Mouse (Mus musculus): ENCODE measurements at regions not wholly inside any gene's neighbourhood (a gene's known extent, or its start where the extent isn't known, plus 50 kb on each side); places are given as distances from the start of the nearest gene placed in this dataset.

- no peak for DNase-seq
Observed at GRCm38 (mm10) chr9:89532435-89532834, 90.5 kb downstream of the Minar1 start.

GRCm38 (mm10) chr9:89524137-89524536 lies 98.8 kb downstream of the Minar1 start:
- no peak for DNase-seq

DNA sequence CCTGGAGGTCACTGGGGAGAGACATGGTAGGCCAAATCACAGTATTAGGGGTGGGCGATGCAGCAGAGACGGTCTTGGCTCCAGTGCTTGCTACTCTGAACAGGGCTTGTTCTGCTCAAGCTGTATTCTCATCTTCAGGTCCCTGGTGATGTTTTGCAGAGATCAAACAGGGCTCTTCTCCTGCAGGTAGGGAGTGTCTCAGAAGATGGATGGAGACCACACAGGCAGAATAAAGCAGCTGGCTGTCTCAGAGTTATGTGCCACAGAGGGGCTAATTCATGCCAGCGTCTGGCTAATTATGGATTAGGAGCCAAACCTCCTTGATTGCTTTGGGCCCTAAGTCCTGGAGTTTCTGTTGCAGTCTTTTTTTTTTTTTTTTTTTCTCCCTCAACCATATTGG lies 99.2 kb downstream of the Minar1 start:
- no peak for DNase-seq

DNA sequence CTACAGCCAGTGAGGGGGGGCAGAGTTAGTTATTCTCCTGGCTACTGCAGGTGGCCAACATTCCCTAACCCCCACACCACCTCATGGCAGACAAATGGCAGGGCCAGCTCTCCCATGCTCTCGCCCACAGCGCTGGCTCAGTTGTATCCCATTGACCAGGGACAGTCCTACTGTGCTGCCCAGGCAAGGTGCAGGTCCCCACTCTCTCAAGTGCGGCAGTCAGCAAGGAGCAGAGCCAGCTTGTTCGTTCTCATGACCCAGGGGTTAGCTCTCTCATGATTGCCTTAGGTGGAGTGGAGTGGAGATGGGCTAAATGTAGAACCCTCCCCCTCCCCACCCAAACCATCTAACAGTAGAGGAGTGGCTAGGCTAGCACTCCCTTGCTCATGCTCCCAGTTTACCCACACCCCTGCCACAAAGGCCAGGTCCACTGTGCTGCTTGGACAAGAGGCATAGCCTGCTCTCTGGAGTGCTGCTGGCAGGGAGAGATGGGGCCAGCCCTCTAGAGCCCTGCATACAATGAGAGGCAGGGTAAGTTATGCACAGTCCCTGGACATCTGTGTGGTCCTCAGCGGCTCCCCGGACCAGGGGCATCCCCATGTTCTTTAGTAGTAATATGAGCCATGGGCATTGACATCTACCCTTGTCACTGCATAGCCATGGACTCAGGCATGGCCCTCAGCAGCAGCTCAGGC lies 114.4 kb downstream of the Minar1 start:
- no peak for DNase-seq

GRCm38 (mm10) chr9:89502083-89502482 lies 120.8 kb downstream of the Minar1 start:
- DNase-seq = no peak

DNA sequence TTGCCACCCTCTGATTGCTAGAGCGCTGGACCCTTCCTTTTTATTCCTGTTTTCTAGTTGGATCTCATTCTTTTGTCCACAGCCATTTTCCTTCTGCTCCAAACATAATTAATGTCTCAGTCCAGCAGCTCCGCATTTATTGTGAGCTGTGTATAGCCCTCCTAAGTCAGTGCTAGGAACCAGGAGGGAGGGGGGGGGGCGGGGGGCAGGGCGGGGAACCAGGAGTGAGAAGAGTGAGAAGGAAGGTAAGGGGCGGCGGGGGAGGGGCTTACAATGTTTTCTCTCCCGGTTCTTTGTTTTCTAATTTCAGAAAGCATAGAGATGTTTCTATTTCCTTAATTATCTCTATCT lies 125.6 kb downstream of the Minar1 start:
- no peak for DNase-seq

- no peak for DNase-seq
Observed at GRCm38 (mm10) chr9:89496729-89497398, 126.1 kb downstream of the Minar1 start.

DNA sequence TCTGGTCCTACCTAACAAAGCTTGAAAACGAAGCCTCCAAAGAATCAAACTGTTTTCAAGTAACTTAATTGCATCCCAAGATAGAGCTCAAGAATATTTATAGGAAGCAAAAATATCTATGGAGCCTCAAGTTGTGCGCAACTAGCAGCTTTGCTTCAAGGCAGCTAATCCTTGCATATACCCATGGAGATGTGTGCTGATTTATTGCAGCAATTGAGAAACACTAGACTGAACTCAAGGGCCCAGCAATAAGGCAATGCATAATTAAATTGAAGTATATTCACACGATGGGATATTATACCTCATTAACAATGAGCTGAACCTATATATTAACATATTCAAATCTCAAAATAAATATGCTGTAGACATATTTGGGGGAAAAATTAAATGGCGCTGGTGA lies 135.3 kb downstream of the Minar1 start:
- DNase-seq = no peak

DNA sequence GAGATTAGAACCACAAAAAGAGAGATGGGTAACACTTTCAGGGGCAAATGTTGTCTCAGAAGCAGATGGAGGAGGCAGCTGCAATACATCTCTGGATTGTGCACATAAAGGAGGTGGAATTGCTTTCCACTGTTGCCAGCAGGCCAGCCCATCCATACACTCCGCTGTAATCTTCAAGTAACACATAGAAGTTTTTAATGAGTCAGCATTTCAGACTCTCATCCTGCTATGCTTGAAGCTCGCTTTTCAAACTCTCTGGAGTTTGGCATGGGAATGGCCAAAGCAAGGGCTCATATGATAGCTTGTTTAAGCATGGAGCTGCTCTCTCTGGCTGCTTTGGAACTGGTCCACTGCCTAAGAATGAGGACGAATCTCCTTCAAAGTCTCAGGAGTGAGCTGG lies 143.5 kb downstream of the Minar1 start:
- no peak for DNase-seq

GRCm38 (mm10) chr9:89461190-89461589 lies 161.7 kb downstream of the Minar1 start:
- peak; percentile 19 to 70 for DNase-seq

GRCm38 (mm10) chr9:89456666-89457065 lies 166.3 kb downstream of the Minar1 start:
- DNase-seq = no peak

GRCm38 (mm10) chr9:89449656-89450055 lies 173.3 kb downstream of the Minar1 start:
- no peak for DNase-seq

All from kidney, postnatal 36 days (tissue).